Mouse (Mus musculus) cerebellum, adult 2 months (tissue): ENCODE measurements at regions not wholly inside any gene's neighbourhood (a gene's known extent, or its start where the extent isn't known, plus 50 kb on each side); places are given as distances from the start of the nearest gene placed in this dataset.

Experiments
- CTCF ChIP-seq: fragments of 200-500 bp; IDR thresholded peaks from 2 replicates; pipeline ENCODE4 v1.5.1; 2011; ENCODE audit warnings: low read depth, mild to moderate bottlenecking, control low read depth, low read length, moderate library complexity, borderline replicate concordance; ENCODE audit not compliant: insufficient read depth
- POLR2A ChIP-seq: fragments of 200-500 bp; IDR thresholded peaks from 2 replicates; pipeline ENCODE4 v1.6.1; 2011; ENCODE audit warnings: low read length, control low read depth, borderline replicate concordance; ENCODE audit not compliant: insufficient read depth

GRCm38 (mm10) chr8:53947384-53947783 is 130.0 kb upstream of the Vegfc start:
- no peak for TF ChIP-seq POLR2A
- no peak for TF ChIP-seq CTCF
